Mouse (Mus musculus) heart, embryonic 11.5 days (tissue): ENCODE data around the gene Nfatc3. TPM values are rescaled to one million over a fixed set of nuclear protein-coding genes. Genes with fewer than 3 reads are reported as not detected.
A peak's percentile ranks its signal among the peaks of the same experiment; 100 is the strongest.

Experiments used
- ATAC-seq: fragments of 200-750 bp; cut with Nextera tagmentation; replicated peaks from 2 replicates; pipeline ENCODE4 v1.8.0; 2017; ENCODE audit warnings: moderate library complexity; ENCODE audit not compliant: insufficient number of reproducible peaks, low FRiP score, low TSS enrichment
- H3K27ac ChIP-seq: fragments of 300-500 bp; sonication (generic); 2 replicates; pipeline ENCODE4 v1.5.1; 2014; ENCODE audit warnings: mild to moderate bottlenecking, low read depth, low read length
- H3K27me3 ChIP-seq: fragments of 300-500 bp; sonication (generic); 2 replicates; pipeline ENCODE4 v1.6.1; 2014; ENCODE audit warnings: mild to moderate bottlenecking, low read length, mixed read lengths; ENCODE audit not compliant: control insufficient read depth, insufficient read depth
- H3K36me3 ChIP-seq: fragments of 300-500 bp; sonication (generic); 2 replicates; pipeline ENCODE4 v1.6.1; 2014; ENCODE audit warnings: mild to moderate bottlenecking, low read length, moderate library complexity, mixed read lengths; ENCODE audit not compliant: control insufficient read depth, insufficient read depth
- H3K4me1 ChIP-seq: fragments of 300-500 bp; sonication (generic); 2 replicates; pipeline ENCODE4 v1.6.1; 2014; ENCODE audit warnings: low read length; ENCODE audit not compliant: control insufficient read depth, insufficient read depth
- H3K4me2 ChIP-seq: fragments of 300-500 bp; sonication (generic); 2 replicates; pipeline ENCODE4 v1.6.1; 2014; ENCODE audit warnings: mild to moderate bottlenecking, moderate library complexity
- H3K4me3 ChIP-seq: fragments of 300-500 bp; sonication (generic); 2 replicates; pipeline ENCODE4 v1.5.1; 2014; ENCODE audit warnings: low read depth, low read length
- H3K9ac ChIP-seq: fragments of 300-500 bp; sonication (generic); 2 replicates; pipeline ENCODE4 v1.6.1; 2014; ENCODE audit warnings: mild to moderate bottlenecking, low read depth, low read length, moderate library complexity
- H3K9me3 ChIP-seq: fragments of 300-500 bp; sonication (generic); replicated peaks from 2 replicates; pipeline ENCODE4 v1.6.1; 2016; ENCODE audit warnings: low read length; ENCODE audit not compliant: control insufficient read depth
- WGBS: fragments of 180-500 bp; shearing (Covaris S2); extraction: QIAGEN DNeasy Blood & Tissue Kit; methylation state at CpG from one replicate; pipeline ENCODE4 v1.1.7; 2014; ENCODE audit not compliant: insufficient replicate concordance; 5-methylcytosine and 5-hydroxymethylcytosine counted together
- polyA plus RNA-seq: library from polyadenylated mRNA; unstranded; fragments of >200 nt; fragmentation: Nextera tagmentation; extraction: Ambion mirVana; gene quantifications from 2 replicates; pipeline ENCODE4 v1.2.1, GENCODE M21; 2014

The Nfatc3 gene
- polyA plus RNA-seq, 1 experiment from 2014 or later = 6.0 TPM

DNA sequence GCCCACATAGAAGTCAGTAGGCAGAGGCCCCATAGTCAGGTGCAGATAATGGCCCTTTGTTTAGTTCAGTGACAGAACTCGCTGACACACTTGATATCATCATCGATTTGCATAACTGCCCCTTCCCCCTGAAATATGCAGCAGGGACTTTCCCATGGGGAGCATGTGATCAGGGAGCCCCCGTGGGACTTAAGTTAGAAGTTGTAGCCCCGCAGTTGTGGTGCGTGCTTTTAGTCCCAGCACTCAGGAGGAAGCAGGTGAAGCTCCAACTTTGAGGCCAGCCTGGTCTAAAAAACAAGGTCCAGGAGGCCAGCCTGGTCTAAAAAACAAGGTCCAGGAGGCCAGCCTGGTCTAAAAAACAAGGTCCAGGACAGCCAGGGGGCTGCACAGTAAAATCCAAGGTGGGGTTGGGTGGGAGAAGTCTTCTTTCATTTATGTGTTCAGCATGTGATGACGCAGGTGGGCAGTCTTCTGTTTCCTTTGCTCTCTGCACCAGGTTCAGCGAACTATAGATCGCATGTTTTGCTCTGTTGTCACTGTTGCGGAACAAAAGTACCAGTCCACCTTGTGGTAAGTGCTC lies 6.0 kb upstream of the Nfatc3 start:
- Histone ChIP-seq H3K4me3 (no peak overlapping the region), H3K9ac (no peak overlapping the region), H3K4me2 (no peak overlapping the region), H3K27ac (no peak overlapping the region), H3K27me3 (no peaks in the 10 kb centered on the region), H3K4me1 (no peaks in the 10 kb centered on the region), H3K36me3 (no peaks in the 10 kb centered on the region), H3K9me3 (no peaks in the 10 kb centered on the region)
- no peak for ATAC-seq
- WGBS = 83% methylated on average over 9 of the region's 9 CpGs

DNA sequence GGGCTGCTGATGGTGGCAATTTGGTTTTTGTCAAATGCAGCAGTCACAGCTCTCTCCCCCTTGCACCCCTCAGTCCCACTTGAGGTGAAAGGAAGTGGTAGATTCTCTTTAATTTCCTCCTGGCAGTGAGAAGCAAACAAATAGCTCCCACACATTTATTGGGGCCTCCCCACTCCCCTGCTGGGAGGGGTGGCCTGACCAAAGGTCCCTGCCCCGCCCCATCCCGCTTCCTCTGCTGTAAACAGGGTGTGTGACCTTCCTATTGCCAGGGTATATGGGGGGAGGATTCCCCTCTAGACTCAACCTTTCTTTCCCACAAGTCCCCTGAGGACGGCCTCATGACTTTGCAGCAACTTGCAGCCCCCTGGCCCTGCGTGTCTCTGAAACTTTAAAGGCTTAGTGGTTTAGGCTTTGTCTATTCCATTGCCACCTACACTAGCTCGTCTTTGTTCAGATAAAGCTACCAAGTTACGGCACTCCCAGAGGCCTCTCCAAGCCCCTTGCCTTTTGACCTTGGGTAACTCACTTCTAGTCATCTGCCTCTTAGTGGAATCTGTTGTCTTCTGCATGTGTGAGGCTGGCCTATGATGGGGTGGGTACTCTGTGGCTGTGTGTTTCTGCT lies 4.3 kb upstream of the Nfatc3 start:
- WGBS = 65% methylated on average over 6 of the region's 6 CpGs
- Histone ChIP-seq H3K9ac (no peak overlapping the region), H3K27me3 (no peaks in the 10 kb centered on the region), H3K36me3 (no peaks in the 10 kb centered on the region), H3K4me1 (peaks cover 9% of the 10 kb centered on the region), H3K4me3 (no peak overlapping the region), H3K27ac (no peak overlapping the region), H3K9me3 (no peaks in the 10 kb centered on the region), H3K4me2 (no peak overlapping the region)
- ATAC-seq = no peak

DNA sequence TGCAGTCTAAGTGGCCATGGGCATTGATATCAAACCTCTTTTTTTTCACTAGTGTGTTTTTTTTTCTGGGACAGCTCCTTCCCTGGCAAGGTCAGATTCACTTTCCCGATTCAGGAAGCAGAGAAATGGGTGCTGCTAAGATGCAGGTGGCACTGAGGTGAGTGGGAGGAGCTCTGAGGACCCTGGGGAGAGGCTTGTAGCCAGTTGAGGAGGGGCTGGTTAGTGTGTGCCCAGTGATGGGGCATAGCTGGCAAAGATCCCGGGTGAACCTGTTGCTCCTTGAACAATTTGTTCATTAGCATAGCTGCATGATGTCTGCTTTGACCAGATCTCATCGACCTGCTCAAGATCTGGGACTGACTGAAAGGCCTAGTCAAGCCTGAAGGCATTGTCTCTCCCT lies 3.6 kb upstream of the Nfatc3 start:
- H3K27ac ChIP-seq = no peak overlapping the region
- no peaks in the 10 kb centered on the region for H3K27me3 ChIP-seq
- H3K4me3 ChIP-seq = no peak overlapping the region
- no peak overlapping the region for H3K9ac ChIP-seq
- ATAC-seq = no peak
- H3K4me2 ChIP-seq = no peak overlapping the region
- H3K36me3 ChIP-seq = no peaks in the 10 kb centered on the region
- H3K9me3 ChIP-seq = no peaks in the 10 kb centered on the region
- H3K4me1 ChIP-seq = peaks cover 9% of the 10 kb centered on the region
- WGBS = 60% methylated on average over 3 of the region's 3 CpGs

DNA sequence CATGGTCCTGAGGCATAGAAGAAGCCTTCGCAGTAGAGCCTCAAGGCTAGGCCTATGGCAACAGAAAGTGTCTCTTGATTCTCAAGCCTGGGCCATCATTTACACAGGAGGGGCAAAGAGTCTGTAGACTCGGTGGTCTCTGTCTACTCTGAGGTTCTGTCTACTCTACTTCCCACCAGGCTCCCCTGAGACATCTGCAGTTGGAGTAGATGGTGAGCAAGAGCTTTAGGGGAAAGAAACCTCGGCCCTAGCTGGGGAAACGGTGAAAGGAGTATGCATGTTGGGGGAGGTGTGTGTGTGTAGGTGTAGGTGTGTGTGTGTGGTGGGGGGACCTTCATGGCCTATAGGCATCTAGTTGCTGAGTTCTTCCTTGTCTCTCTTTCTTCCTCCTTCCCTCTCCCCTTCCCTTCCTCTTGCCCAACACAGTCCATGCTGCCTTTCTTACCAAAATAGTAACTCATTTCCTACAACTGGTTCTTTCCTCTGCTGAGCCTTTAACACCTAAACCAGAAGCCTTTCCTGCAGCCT lies 2.1 kb upstream of the Nfatc3 start:
- Histone ChIP-seq H3K9ac (no peak overlapping the region), H3K27ac (no peak overlapping the region), H3K27me3 (no peaks in the 10 kb centered on the region), H3K4me1 (peaks cover 12% of the 10 kb centered on the region), H3K36me3 (no peaks in the 10 kb centered on the region), H3K4me3 (no peak overlapping the region), H3K9me3 (no peaks in the 10 kb centered on the region), H3K4me2 (no peak overlapping the region)
- no peak for ATAC-seq
- 83% methylated on average over 4 of the region's 4 CpGs for WGBS

DNA sequence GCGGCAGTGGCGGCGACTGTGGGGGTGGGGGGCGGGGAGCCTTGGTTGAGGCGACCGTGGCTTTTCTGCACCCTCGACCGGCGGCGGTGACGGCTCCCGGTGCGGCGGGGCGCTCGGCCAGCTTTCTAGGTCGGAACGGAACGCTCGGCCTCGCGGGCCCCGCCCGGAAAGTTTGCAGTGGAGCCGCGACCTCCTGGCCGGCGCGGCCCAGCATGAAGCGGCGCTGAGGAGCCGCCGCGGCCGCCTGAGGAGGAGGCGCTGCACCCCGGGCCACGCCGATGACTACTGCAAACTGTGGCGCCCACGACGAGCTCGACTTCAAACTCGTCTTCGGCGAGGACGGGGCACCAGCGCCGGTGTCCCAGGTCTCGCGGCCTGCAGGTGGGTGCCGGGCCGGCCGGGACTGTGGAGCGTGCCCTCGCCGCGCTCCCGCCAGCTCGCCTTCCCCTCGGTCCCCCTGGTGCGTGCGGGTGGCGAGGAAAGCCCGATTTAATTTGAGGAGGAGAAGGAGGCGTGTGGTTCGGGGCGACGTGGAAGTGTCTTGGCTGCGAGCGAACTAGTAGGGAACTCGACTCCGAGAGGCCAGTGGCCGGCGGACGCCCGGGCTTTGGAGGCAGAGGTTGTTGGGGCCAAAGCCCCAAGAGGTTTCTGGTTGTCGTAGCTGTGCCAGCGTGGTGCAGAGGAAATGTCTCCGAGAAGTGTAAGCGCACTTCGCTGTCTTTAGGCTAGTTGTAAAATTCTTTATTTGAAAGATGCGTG lies 1.2 kb downstream of the Nfatc3 start:
- Histone ChIP-seq H3K36me3 (no peaks in the 10 kb centered on the region), H3K27me3 (no peaks in the 10 kb centered on the region), H3K4me1 (peaks cover 12% of the 10 kb centered on the region), H3K4me2 (peak overlapping the region; percentile 88), H3K9me3 (no peaks in the 10 kb centered on the region), H3K27ac (peak overlapping the region; percentile 98), H3K4me3 (peak overlapping the region; percentile 93), H3K9ac (peak overlapping the region; percentile 95)
- WGBS = under 1% methylated on average over 76 of the region's 83 CpGs
- ATAC-seq = peak; percentile 83

DNA sequence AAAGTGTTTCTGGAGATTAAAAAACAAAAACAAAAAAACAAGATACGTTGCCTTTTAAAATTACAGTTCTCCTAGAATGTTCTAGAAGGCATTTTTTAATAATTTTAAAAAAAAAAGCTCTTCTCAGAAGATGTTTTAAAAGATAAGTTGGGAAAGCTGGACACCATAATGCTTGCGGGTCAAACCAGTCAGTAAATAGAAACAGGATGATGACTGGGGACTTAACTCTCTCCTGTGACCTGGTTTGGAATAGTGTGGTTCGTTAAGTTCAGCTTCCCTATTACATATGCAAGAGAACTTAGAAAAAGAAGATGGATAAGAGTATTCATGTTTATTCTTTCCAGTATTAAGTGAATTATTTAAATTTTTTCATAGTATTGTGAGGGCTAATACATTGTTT lies 1.9 kb downstream of the Nfatc3 start:
- Histone ChIP-seq H3K9ac (peak overlapping the region; percentile 95; the same call in 1 of the 2 replicates), H3K27me3 (no peaks in the 10 kb centered on the region), H3K4me1 (peaks cover 12% of the 10 kb centered on the region), H3K4me2 (peak overlapping the region; percentile 88), H3K4me3 (peak overlapping the region; percentile 93), H3K9me3 (no peaks in the 10 kb centered on the region), H3K27ac (no peak overlapping the region; the same call in 1 of the 2 replicates), H3K36me3 (no peaks in the 10 kb centered on the region)
- no peak for ATAC-seq
- 4% methylated on average over 3 of the region's 3 CpGs for WGBS

DNA sequence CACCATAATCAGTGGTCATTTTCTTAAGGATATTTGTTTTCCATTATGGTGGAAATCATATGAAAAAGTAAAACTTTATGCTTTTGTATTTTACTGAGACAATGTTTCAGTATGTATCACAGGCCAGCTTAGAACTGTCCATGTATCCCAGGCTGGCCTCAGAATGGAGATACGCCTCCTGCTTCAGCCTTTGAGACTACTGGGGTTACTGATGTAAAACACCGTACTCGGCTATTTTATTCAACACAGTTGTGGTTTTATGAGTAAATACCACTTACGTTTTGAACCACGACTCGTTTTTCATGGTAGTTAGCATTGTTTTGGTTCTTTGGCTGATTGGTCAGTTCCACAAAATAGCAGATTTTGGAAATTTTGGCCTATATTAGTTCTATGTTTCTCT lies 3.0 kb downstream of the Nfatc3 start:
- 91% methylated on average over 6 of the region's 6 CpGs for WGBS

DNA sequence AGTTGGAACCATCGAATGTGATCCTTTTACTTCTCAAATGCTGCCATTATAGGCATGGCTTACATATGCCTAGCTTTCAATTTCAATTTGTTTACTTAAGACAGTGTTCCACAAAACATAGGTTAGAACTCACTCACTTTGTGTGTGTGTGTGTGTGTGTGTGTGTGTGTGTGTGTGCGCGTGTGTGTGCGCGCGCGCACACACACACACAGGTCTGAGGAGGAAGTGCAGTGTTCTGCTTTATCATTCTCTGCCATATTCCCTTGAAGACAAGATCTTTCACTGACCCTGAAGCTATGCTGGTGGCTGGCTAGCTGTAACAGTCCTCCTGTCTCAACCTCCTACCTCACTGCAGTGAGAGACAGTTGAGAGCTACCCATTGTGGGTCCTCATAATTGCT lies 4.4 kb downstream of the Nfatc3 start:
- ATAC-seq = no peak
- peaks cover 11% of the 10 kb centered on the region for H3K4me1 ChIP-seq
- no peak overlapping the region for H3K27ac ChIP-seq
- no peak overlapping the region for H3K4me3 ChIP-seq
- no peaks in the 10 kb centered on the region for H3K27me3 ChIP-seq
- H3K9ac ChIP-seq = no peak overlapping the region
- H3K36me3 ChIP-seq = no peaks in the 10 kb centered on the region
- no peaks in the 10 kb centered on the region for H3K9me3 ChIP-seq
- no peak overlapping the region for H3K4me2 ChIP-seq
- WGBS = 95% methylated on average over 7 of the region's 7 CpGs

More for the DNA sequence above, 3.0 kb downstream of the Nfatc3 start:
- ATAC-seq = no peak
- Histone ChIP-seq H3K9me3 (no peaks in the 10 kb centered on the region), H3K27ac (no peak overlapping the region), H3K4me1 (peaks cover 12% of the 10 kb centered on the region), H3K4me3 (no peak overlapping the region), H3K9ac (no peak overlapping the region), H3K27me3 (no peaks in the 10 kb centered on the region), H3K4me2 (peak overlapping the region; percentile 88; the same call in 1 of the 2 replicates), H3K36me3 (no peaks in the 10 kb centered on the region)
